In genomic region chr12:108630741-108631688, GRCm38 (mm10) we compare ENCODE assay signal across 12 mouse cellular contexts.
DNase-seq lines count a peak whose midpoint lies in the region; ATAC-seq and TF ChIP-seq lines count a peak whose summit lies in the region.
"Had no signal": no experiment of that assay in that cellular context is flagged by ENCODE, and none has a peak within 500 bp of the region (broad histone marks: within the 10 kb centered on the region; RNA-seq: fewer than 3 reads in every experiment).

No protein-coding gene starts in this region.

- DNase-seq in lung, embryonic 14.5 days, result peak; percentile 19
- DNase-seq in lung, postnatal 14 days, result no peak
- DNase-seq in induced T-regulatory cell, adult 2 months (ENCODE audit: low read depth), result peak; percentile 70
- DNase-seq in thymus, postnatal 10 days (ENCODE audit: low spot score in 2 of 2), result peak; percentile 35 to 38
- no peak for DNase-seq in urinary bladder, postnatal 25 days (ENCODE audit: low spot score)
- no peak for DNase-seq in urinary bladder, adult 2 months (ENCODE audit: low spot score)
- DNase-seq in cerebellum, adult 11 months, result no peak
- DNase-seq: adrenal gland, postnatal 25 days; kidney, postnatal 4 days had no signal

- no peak overlapping the region for H3K4me3 ChIP-seq in lung, embryonic 14.5 days (ENCODE audit: low read depth, low read length)
- H3K4me3 ChIP-seq: forebrain, embryonic 13.5 days; neural tube, embryonic 13.5 days had no signal

- H3K4me2 ChIP-seq in lung, embryonic 14.5 days, result no peak overlapping the region
- H3K4me2 ChIP-seq: forebrain, embryonic 13.5 days; neural tube, embryonic 13.5 days had no signal

- TF ChIP-seq CTCF in lung, embryonic 14.5 days (IDR thresholded peaks at IDR 0.05; ENCODE audit: low read depth), result no peak

- 69% methylated on average over 6 of the region's 6 CpGs for WGBS in lung, embryonic 14.5 days

- H3K4me1 ChIP-seq in lung, embryonic 14.5 days (ENCODE audit: insufficient read depth), result no peaks in the 10 kb centered on the region
- H3K4me1 ChIP-seq: forebrain, embryonic 13.5 days had no signal

- H3K27me3 ChIP-seq in lung, embryonic 14.5 days (ENCODE audit: insufficient read depth, low read length), result no peaks in the 10 kb centered on the region
- H3K27me3 ChIP-seq: forebrain, embryonic 13.5 days; neural tube, embryonic 13.5 days had no signal

- ATAC-seq in lung, embryonic 14.5 days (ENCODE audit: insufficient read depth), result no peak
- ATAC-seq in megakaryocyte, adult 5-6 weeks (ENCODE audit: poor library complexity, severe bottlenecking), result peak; percentile 65
- ATAC-seq: forebrain, embryonic 13.5 days had no signal

- H3K27ac ChIP-seq in lung, embryonic 14.5 days (ENCODE audit: low read depth), result peak overlapping the region; percentile 4; the same call in 1 of the 2 replicates
- H3K27ac ChIP-seq: forebrain, embryonic 13.5 days; neural tube, embryonic 13.5 days had no signal

- H3K9me3 ChIP-seq in lung, embryonic 14.5 days (ENCODE audit: low read depth, low read length), result no peaks in the 10 kb centered on the region
- H3K9me3 ChIP-seq: forebrain, embryonic 13.5 days; neural tube, embryonic 13.5 days had no signal

- no peak overlapping the region for H3K9ac ChIP-seq in lung, embryonic 14.5 days
- H3K9ac ChIP-seq: forebrain, embryonic 13.5 days; neural tube, embryonic 13.5 days had no signal

- H3K36me3 ChIP-seq in lung, embryonic 14.5 days (ENCODE audit: insufficient read depth), result no peaks in the 10 kb centered on the region
- H3K36me3 ChIP-seq: neural tube, embryonic 13.5 days had no signal

Comparison
In these comparisons a context has a peak if more than half of its experiments do, and no peak if none do; other contexts are left out.
1. DNase-seq: peak in lung, embryonic 14.5 days (single experiment), induced T-regulatory cell, adult 2 months (single experiment) and thymus, postnatal 10 days (2 of 2); none in lung, postnatal 14 days (single experiment), urinary bladder, postnatal 25 days (single experiment), urinary bladder, adult 2 months (single experiment) and cerebellum, adult 11 months (single experiment).